Mouse (Mus musculus) retina, adult 2 months (tissue): ENCODE results near the gene E2f2.

Source experiments
- DNase-seq: peaks from one replicate; pipeline ENCODE4 v3.0.0-alpha.2; 2012; ENCODE audit warnings: low read depth, low spot score

Gene E2f2

DNA sequence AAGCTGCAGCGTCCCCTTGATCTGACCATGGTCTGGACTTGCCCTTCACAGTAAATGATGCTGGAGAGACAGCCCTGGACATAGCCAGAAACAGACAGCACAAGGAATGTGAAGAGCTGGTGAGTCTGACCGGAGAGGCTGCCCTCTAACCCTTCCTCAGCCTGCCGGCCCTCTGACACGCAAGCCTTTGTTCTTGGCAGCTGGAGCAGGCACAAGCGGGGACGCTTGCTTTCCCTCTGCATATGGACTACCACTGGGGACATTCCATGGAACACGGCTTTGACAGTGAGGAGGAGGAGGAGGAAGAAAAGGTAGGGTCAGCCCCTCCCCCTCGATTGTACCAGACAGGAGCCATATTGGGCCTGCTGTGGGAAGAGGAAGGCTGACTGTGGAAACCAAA, 68.8 kb downstream of the E2f2 start:
- DNase-seq: no peak

DNA sequence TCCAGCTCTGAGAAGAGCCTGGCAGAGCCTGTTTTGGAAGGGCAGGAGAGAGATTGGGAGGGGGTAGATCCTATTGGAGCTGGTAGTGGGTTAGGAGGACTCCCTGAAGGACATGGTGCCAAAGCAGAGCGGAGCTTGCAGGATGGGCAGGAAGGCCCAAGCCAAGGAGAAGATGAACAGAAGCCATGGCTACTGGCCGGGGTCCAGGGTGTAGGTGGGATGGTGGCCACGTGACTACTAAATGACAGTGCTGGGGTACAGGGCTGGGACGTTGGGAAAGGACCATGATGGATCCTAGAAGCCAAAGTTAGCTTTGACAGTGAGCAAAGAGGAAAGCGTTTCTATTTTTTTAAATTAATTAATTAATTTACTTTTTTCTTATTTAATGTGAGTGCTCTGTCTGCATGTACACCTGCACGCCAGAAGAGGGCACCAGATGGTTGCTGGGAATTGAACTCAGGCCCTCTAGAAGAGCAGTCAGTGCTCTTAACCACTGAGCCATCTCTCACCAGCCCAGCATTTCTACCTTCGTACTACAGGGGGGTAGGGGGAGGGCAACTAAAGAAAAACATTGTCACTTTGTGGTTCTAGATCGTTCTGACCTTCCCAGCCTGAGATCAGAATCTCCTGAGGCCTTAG, 70.0 kb downstream of the E2f2 start:
- no peak for DNase-seq

- DNase-seq: no peak
These were observed 70.5 kb downstream of the E2f2 start for GRCm38 (mm10) chr4:136242728-136243127.

GRCm38 (mm10) chr4:136244208-136244607, 72.0 kb downstream of the E2f2 start:
- no peak for DNase-seq
